Mouse (Mus musculus) cerebellum, adult 9-10 months (tissue): ENCODE results near the gene Has3.

ENCODE experiments used
- DNase-seq: peaks from one replicate; pipeline ENCODE4 v3.0.0; 2022

The Has3 gene

DNA sequence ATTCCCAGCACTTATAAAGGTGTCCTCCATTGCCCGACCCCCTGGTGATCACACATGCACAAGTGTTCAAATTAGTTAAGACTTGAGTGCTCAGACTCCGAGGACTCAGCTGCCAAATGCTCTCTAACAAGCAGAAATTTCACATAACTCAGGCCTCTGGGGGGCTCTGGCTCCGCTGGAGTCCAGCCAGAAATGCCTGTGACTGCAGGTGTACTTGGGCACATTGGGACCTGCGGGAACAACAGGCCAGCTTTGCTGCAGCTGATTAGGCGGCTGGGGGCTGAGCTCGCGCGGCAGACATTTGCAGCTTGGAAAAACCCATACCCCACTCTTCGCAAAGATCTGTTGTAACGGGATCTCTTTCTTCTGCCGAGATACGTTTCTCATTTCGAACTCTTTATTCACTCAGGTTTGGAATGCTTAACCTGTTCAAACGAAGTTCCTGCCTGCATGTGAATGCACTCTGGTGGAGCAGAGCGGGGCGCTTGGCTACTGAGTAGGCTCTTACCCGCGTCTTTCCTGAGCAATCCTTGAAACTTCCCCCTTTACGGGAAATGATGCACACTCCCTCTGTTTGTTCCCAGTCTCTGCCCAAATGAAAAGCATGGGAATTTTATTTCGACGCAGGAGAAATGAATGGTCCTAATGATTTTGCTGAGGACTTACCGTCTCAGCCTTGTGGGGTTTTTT lies 62.5 kb downstream of the Has3 start:
- peak; percentile 39 for DNase-seq

GRCm38 (mm10) chr8:106933506-106934143 lies 63.6 kb downstream of the Has3 start:
- DNase-seq: no peak
